Mouse (Mus musculus) kidney, adult 2 months (tissue): ENCODE results near the gene Pex7.

Source experiments
- CTCF ChIP-seq: fragments of 200-500 bp; conservative IDR thresholded peaks from 2 replicates; pipeline ENCODE4 v1.5.1; 2011; ENCODE audit warnings: low read depth, mild to moderate bottlenecking, control low read depth, low read length, moderate library complexity, mixed read lengths; ENCODE audit not compliant: insufficient read depth, insufficient read length
- POLR2A ChIP-seq: fragments of 200-500 bp; IDR thresholded peaks from one replicate; pipeline ENCODE4 v1.6.1; 2011; ENCODE audit warnings: low read depth, low read length, control low read depth

DNA sequence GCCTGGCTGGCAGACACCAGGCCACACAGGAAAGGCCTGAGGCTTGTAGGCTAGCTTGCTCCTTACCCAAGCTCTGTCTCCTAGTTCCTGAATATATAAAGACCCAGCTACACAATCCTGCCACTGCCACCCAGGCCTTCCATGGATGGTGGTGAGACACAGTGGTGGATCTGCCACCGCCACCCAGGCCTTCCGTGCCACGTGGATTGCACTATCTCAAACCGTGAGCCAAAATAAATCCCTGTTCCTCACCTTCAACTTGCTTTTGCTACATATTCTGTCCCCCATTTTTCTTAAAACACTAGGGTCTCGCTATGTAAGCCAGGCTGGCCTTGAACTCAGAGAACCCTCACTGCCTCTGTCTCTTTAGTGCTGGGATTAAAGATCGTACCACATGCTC lies 73.3 kb downstream of the Pex7 start:
- no peak for TF ChIP-seq POLR2A
- no peak for TF ChIP-seq CTCF
